Mouse (Mus musculus) thymus, postnatal 10 days (tissue): ENCODE measurements around the gene Gm28510.
"Not testable (repeated sequence)": the region's sequence is repeated elsewhere in the genome, so short reads cannot be mapped to it uniquely, and the experiment has no call there.

Source experiments
- DNase-seq, 2 experiments: peaks; one replicate each; pipeline ENCODE4 v3.0.0; 2021; ENCODE audit warnings: low spot score in 2 of 2

The Gm28510 gene

GRCm38 (mm10) chrY:10412437-10412836 lies at the start of gene Gm28510:
Gene Gm28510, plus strand, starts transcription at chrY:10412737.
- not testable (repeated sequence) for DNase-seq
